Mouse (Mus musculus) cortical plate, adult 2 months (tissue): ENCODE measurements around the gene Rdh11.

Source experiments
- CTCF ChIP-seq: fragments of 200-500 bp; IDR thresholded peaks from 2 replicates; pipeline ENCODE4 v1.5.1; 2011; ENCODE audit warnings: mild to moderate bottlenecking, control low read depth, low read length; ENCODE audit not compliant: insufficient read depth; ENCODE audit errors: extremely low read depth
- POLR2A ChIP-seq: fragments of 200-500 bp; IDR thresholded peaks from 2 replicates; pipeline ENCODE4 v1.6.1; 2011; ENCODE audit warnings: mild to moderate bottlenecking, low read length, control low read depth; ENCODE audit not compliant: insufficient read depth; ENCODE audit errors: extremely low read depth

DNA sequence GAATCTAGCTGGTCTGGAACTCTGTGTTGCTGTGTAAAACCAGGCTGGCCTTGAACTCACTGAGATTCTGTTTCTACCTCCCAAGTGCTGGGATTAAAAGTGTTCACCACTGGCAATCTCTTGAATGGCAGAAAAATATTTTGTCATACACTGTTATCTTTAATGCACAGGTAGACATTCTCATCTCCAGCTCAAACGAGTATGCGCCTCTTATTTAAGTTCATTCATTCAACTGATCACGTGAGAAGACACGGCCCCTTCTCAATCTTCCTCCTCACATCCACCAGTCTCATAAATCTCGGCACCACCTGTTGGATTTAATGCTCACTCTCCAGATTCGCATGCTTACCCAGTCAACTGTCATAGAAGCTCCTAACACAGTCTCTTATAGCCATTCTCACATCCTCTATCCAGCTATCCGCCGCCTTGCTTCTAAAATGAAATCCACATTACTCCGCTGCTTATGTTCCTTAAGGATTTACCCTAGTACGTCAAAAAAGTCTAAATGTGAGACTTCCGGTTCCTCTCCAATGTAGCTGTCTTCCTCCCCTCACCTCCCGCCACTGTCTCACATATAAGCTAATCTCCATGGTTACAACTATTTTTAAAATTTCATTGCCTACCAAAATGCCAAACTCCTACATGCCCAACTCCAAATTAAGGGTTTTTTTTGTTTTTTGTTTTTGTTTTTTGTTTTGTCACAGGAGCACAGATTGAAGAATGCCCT is 20.7 kb downstream of the Rdh11 start:
- TF ChIP-seq CTCF (no peak), POLR2A (no peak)
